Mouse (Mus musculus) midbrain, postnatal 0 days (tissue): ENCODE results near the gene Mrtfb. TPM values are rescaled to one million over a fixed set of nuclear protein-coding genes. Genes with fewer than 3 reads are reported as not detected.

Source experiments
- ATAC-seq: fragments of 200-750 bp; cut with Nextera tagmentation; 2 replicates; pipeline ENCODE4 v1.8.0; 2017; ENCODE audit warnings: moderate number of reproducible peaks, mild to moderate bottlenecking, moderate TSS enrichment, moderate library complexity; ENCODE audit not compliant: low FRiP score
- DNase-seq: peaks from one replicate; pipeline ENCODE4 v3.0.0-alpha.2; 2015; ENCODE audit warnings: low spot score
- H3K27ac ChIP-seq: fragments of 300-500 bp; sonication (generic); 2 replicates; pipeline ENCODE4 v1.5.1; 2014; ENCODE audit warnings: low read depth, mild to moderate bottlenecking, low read length, mixed read lengths
- H3K27me3 ChIP-seq: fragments of 300-500 bp; sonication (generic); 2 replicates; pipeline ENCODE4 v1.6.1; 2014; ENCODE audit warnings: low read length, control low read depth, mixed read lengths; ENCODE audit not compliant: insufficient read depth
- H3K36me3 ChIP-seq: fragments of 300-500 bp; sonication (generic); 2 replicates; pipeline ENCODE4 v1.6.1; 2014; ENCODE audit warnings: low read length, control low read depth, mixed read lengths; ENCODE audit not compliant: insufficient read depth
- H3K4me1 ChIP-seq: fragments of 300-500 bp; sonication (generic); 2 replicates; pipeline ENCODE4 v1.6.1; 2014; ENCODE audit warnings: mild to moderate bottlenecking, control low read depth, antibody characterized with exemption, low read length, mixed read lengths; ENCODE audit not compliant: insufficient read depth
- H3K4me2 ChIP-seq: fragments of 300-500 bp; sonication (generic); 2 replicates; pipeline ENCODE4 v1.6.1; 2014; ENCODE audit warnings: low read depth, mild to moderate bottlenecking, low read length, mixed read lengths; ENCODE audit not compliant: poor library complexity, severe bottlenecking
- H3K4me3 ChIP-seq: fragments of 300-500 bp; sonication (generic); 2 replicates; pipeline ENCODE4 v1.5.1; 2014; ENCODE audit warnings: low read depth, mild to moderate bottlenecking, low read length, moderate library complexity
- H3K9ac ChIP-seq: fragments of 300-500 bp; sonication (generic); replicated peaks from 2 replicates; pipeline ENCODE4 v1.6.1; 2014; ENCODE audit warnings: mild to moderate bottlenecking, low read length, moderate library complexity, mixed read lengths; ENCODE audit not compliant: poor library complexity, severe bottlenecking
- H3K9me3 ChIP-seq: fragments of 300-500 bp; sonication (generic); 2 replicates; pipeline ENCODE4 v1.6.1; 2016; ENCODE audit warnings: low read length, control low read depth
- CTCF ChIP-seq: IDR thresholded peaks from 2 replicates; pipeline ENCODE4 v1.5.1; 2016; ENCODE audit warnings: antibody characterized with exemption, mild to moderate bottlenecking
- WGBS: fragments of 180-500 bp; shearing (Covaris S2); extraction: QIAGEN DNeasy Blood & Tissue Kit; methylation state at CpG from one replicate; pipeline ENCODE4 v1.1.7; 2014; 5-methylcytosine and 5-hydroxymethylcytosine counted together
- polyA plus RNA-seq: library from polyadenylated mRNA; unstranded; fragments of >200 nt; fragmentation: Nextera tagmentation; extraction: Ambion mirVana; gene quantifications from 2 replicates; pipeline ENCODE4 v1.2.1, GENCODE M21; 2015
- total RNA-seq: library from RNA; depleted of rRNA; stranded (reverse); fragments of >200 nt; gene quantifications from 2 replicates; pipeline ENCODE4 v1.2.3, GENCODE M21; 2014

Mrtfb gene
- total and polyA plus RNA-seq, 2 experiments from 2014 or later = 13.8 to 24.1 TPM

DNA sequence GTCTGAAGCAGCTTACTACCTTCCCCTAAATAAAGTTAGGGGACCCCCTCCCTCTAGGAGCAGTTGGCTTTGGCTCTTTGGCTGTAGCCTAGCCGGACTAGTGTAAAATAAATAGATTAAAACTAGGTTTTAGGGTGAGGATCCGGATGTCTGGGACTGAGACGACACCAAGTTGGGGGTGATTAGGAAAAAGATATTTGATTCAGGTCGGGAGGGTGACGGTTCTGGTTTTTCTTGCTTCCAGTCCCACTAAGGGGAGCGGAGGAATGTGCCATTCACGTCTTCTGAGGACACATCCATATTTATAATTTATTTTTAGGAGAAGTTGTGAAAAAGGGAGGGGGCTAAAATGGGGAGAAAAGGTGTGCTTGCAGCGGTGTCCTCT, 192.4 kb downstream of the Mrtfb start:
- Histone ChIP-seq H3K4me3 (peak overlapping the region; percentile 80), H3K9ac (peak overlapping the region; percentile 84), H3K4me1 (peaks cover 13% of the 10 kb centered on the region; the same call in 1 of the 2 replicates), H3K4me2 (peak overlapping the region; percentile 99), H3K27me3 (no peaks in the 10 kb centered on the region), H3K27ac (no peak overlapping the region), H3K36me3 (no peaks in the 10 kb centered on the region), H3K9me3 (no peaks in the 10 kb centered on the region)
- ATAC-seq (no peak), DNase-seq (no peak)
- TF ChIP-seq CTCF = no peak
- 14% methylated on average over 8 of the region's 8 CpGs for WGBS

DNA sequence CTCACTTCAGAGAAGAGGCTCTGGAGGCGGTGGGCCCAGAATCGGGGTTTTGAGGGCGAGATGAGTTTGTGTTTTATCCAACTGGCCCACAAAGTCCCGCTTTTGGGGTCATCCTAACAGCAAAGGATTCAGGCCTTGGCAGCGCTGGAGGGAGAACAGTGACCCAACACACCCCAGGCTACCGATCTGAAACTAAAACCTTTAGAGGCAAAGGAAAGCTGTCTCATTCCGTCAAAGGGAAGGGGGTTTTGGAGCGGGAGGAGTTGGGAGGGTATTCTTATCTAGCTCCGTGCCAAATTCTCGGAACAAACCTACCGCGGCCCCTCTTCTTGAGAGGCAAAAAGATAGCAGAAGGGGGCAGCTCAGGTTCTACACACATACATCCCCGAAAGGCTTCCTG, 193.2 kb downstream of the Mrtfb start:
- no peaks in the 10 kb centered on the region for H3K9me3 ChIP-seq
- ATAC-seq (no peak), DNase-seq (no peak)
- H3K4me1 ChIP-seq = peaks cover 13% of the 10 kb centered on the region; the same call in 1 of the 2 replicates
- WGBS = 16% methylated on average over 13 of the region's 13 CpGs
- peak overlapping the region; percentile 80 for H3K4me3 ChIP-seq
- peak overlapping the region; percentile 99 for H3K4me2 ChIP-seq
- no peak for TF ChIP-seq CTCF
- no peak overlapping the region for H3K27ac ChIP-seq
- no peaks in the 10 kb centered on the region for H3K36me3 ChIP-seq
- H3K9ac ChIP-seq = 0 out of 2 replicates have a peak overlapping the region, but pooled peaks have one; percentile 8
- no peaks in the 10 kb centered on the region for H3K27me3 ChIP-seq

DNA sequence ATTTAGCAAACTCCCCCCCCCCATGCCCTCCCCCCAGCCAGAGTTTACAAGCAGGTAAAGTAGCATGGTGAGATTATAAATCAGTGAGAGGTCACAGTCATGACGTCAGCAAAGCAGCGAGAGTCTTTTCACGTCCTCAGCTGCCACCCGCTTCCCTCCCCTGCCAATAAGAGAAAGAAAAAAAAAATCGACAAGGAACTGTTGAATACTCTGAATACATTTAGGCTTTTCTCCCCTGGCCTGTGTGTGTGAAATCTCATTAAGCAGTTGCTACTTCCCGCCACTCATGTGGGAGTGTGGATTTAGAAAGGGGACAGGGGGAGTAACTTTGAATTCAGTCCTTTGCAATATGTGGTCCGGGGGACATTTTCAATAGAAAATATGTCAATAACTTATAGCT, 194.6 kb downstream of the Mrtfb start:
- no peak for TF ChIP-seq CTCF
- no peaks in the 10 kb centered on the region for H3K36me3 ChIP-seq
- WGBS = 12% methylated on average over 7 of the region's 7 CpGs
- H3K27me3 ChIP-seq = no peaks in the 10 kb centered on the region
- H3K9me3 ChIP-seq = no peaks in the 10 kb centered on the region
- no peak overlapping the region for H3K4me3 ChIP-seq
- ATAC-seq = no peak
- no peak overlapping the region for H3K4me2 ChIP-seq
- no peak overlapping the region for H3K27ac ChIP-seq
- H3K4me1 ChIP-seq = peaks cover 13% of the 10 kb centered on the region; the same call in 1 of the 2 replicates
- no peak overlapping the region for H3K9ac ChIP-seq
- DNase-seq = no peak

DNA sequence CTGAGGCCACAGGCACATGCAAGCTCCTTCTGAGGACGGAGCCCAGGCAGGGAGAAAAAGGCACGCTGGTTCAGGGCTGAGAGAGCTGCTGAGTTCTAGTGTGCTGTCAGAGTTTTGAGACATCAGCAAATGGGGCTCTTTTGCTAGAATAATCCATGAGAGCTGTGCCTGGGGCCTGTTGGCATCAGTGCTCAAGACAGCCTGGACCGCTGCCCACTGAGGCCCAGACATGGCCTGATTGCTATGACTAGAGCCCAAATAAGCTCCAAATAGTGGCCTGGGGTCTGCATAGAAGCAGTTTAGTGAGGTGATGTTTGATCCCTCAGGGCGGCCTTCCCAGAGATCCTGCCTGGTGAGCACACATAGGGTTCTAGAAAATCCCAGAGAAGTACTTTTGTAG, 195.7 kb downstream of the Mrtfb start:
- no peaks in the 10 kb centered on the region for H3K36me3 ChIP-seq
- H3K4me1 ChIP-seq = peaks cover 8% of the 10 kb centered on the region; the same call in 1 of the 2 replicates
- WGBS = 79% methylated on average over 4 of the region's 4 CpGs
- H3K4me2 ChIP-seq = no peak overlapping the region
- H3K4me3 ChIP-seq = no peak overlapping the region
- TF ChIP-seq CTCF = no peak
- H3K27me3 ChIP-seq = no peaks in the 10 kb centered on the region
- peak; percentile 44 for DNase-seq
- H3K27ac ChIP-seq = no peak overlapping the region
- ATAC-seq = no peak
- H3K9ac ChIP-seq = no peak overlapping the region
- H3K9me3 ChIP-seq = no peaks in the 10 kb centered on the region

DNA sequence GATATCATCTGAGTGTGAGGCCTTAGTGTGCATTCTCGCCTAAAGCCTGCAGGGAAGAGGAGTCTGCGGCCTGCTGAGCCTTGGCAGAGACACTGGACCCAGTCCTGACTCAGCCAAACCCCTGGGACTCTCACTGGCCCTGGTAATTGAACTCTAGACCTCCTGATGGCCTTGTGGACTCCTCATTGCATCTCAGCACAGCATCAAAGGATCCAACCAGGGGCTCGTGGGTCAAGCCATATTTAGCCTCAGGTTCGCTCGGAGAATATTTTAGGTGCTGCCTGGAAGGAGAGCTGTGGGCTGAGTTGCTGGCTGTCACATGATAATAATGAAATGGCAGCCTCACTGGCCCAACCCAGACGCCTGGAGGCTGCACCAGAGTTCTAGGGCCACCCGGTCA, 196.4 kb downstream of the Mrtfb start:
- Histone ChIP-seq H3K4me1 (peaks cover 8% of the 10 kb centered on the region; the same call in 1 of the 2 replicates), H3K27ac (no peak overlapping the region), H3K4me3 (no peak overlapping the region), H3K27me3 (no peaks in the 10 kb centered on the region), H3K4me2 (no peak overlapping the region), H3K9me3 (no peaks in the 10 kb centered on the region), H3K9ac (no peak overlapping the region), H3K36me3 (no peaks in the 10 kb centered on the region)
- ATAC-seq (no peak), DNase-seq (no peak)
- WGBS = 86% methylated on average over 7 of the region's 7 CpGs
- TF ChIP-seq CTCF = no peak

DNA sequence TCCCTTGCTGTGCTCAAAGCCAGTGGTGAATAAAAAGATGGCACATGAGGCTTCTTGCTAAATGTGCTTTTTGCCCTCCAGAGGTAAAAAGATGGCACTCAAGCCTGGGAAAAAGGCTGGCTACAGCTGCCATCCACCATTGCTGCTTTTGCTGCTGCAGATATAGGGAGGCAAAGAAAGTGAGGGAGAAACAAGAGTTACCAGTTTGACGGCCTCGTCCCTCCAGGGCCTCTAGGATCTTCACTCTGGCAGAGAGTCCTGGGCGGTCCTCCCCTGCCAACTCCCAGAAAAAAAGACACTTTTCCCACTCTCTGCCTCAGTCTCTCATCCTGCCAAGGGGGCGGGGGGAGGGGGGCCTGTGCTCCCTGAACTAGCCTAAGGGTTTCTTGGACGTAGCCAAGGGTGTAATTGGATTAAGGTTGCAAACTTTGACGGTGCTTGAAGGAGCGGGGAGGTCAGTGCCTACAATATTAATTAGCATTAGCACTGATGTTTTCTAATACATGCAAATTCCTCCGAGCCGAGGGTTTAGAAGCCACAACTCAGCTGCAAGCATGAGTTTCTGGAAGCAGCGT, 197.8 kb downstream of the Mrtfb start:
- DNase-seq = no peak
- H3K4me2 ChIP-seq = no peak overlapping the region
- 12% methylated on average over 10 of the region's 10 CpGs for WGBS

More for the DNA sequence above, 197.8 kb downstream of the Mrtfb start:
- no peak overlapping the region for H3K27ac ChIP-seq
- no peaks in the 10 kb centered on the region for H3K36me3 ChIP-seq
- peaks cover 7% of the 10 kb centered on the region; the same call in 1 of the 2 replicates for H3K4me1 ChIP-seq
- no peak for TF ChIP-seq CTCF
- no peaks in the 10 kb centered on the region for H3K27me3 ChIP-seq
- no peak overlapping the region for H3K4me3 ChIP-seq
- ATAC-seq = no peak
- no peaks in the 10 kb centered on the region for H3K9me3 ChIP-seq
- H3K9ac ChIP-seq = no peak overlapping the region
